ENCODE assay signal across 8 mouse cellular contexts in the genomic region with DNA sequence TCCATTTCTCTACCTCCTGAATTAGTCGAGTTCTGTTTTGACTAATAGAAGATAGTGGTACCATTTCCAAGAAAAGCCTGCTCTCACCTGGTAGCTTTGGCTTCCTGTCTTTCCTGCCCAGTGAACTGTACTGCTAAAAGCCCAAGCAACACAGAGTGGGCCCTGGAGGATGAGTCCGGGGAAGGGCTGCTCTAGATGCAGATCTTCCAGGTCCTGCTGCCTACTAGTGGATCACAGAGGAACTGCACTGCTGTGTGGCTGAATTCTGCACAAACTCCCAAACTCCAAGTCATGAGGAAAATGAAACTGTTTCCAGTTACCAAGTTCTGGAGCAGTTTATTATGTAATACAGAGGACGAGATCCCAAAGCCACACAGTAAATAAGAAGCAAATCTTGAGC.
A peak's percentile ranks its signal among the peaks of the same experiment; 100 is the strongest.
DNase-seq lines count a peak whose midpoint lies in the region; ATAC-seq and TF ChIP-seq lines count a peak whose summit lies in the region.
"Had no signal": no experiment of that assay in that cellular context is flagged by ENCODE, and none has a peak within 500 bp of the region (broad histone marks: within the 10 kb centered on the region; RNA-seq: fewer than 3 reads in every experiment).

No protein-coding gene starts in this region.

- WGBS in embryonic facial prominence, embryonic 13.5 days: 39% methylated on average over 3 of the region's 3 CpGs
- WGBS in hindbrain, embryonic 16.5 days: 43% methylated on average over 3 of the region's 3 CpGs

- peaks cover 19% of the 10 kb centered on the region for H3K4me1 ChIP-seq in bone marrow macrophage, adult 2 months (ENCODE audit: control insufficient read depth, insufficient read depth, low read length)
- H3K4me1 ChIP-seq in embryonic facial prominence, embryonic 13.5 days: peaks cover 31% of the 10 kb centered on the region
- H3K4me1 ChIP-seq in hindbrain, embryonic 16.5 days (ENCODE audit: control insufficient read depth, insufficient read depth, low read depth, low read length): peaks cover 9% of the 10 kb centered on the region
- H3K4me1 ChIP-seq: heart, embryonic 13.5 days had no signal

- H3K4me3 ChIP-seq in bone marrow macrophage, adult 2 months (ENCODE audit: insufficient read depth, low read length): no peak overlapping the region
- no peak overlapping the region for H3K4me3 ChIP-seq in embryonic facial prominence, embryonic 13.5 days
- no peak overlapping the region for H3K4me3 ChIP-seq in hindbrain, embryonic 16.5 days (ENCODE audit: low read length)
- H3K4me3 ChIP-seq: heart, embryonic 13.5 days had no signal

- peak; percentile 48; the same call in 1 of the 2 replicates for TF ChIP-seq CTCF in bone marrow macrophage, adult 2 months (IDR thresholded peaks at IDR 0.05; ENCODE audit: low read depth, low read length)

- peak; percentile 31 for DNase-seq in right cerebral cortex, adult 18-20 months
- DNase-seq in right cerebral cortex, postnatal 36 days (ENCODE audit: low spot score in 2 of 2): no peak
- DNase-seq in lung, postnatal 10 days: peak; percentile 78
- DNase-seq in right cerebral cortex, postnatal 14 days: peak; percentile 61

- no peaks in the 10 kb centered on the region for H3K27me3 ChIP-seq in embryonic facial prominence, embryonic 13.5 days
- H3K27me3 ChIP-seq in hindbrain, embryonic 16.5 days (replicated peaks; ENCODE audit: control insufficient read depth, insufficient read depth, low read length): no peaks in the 10 kb centered on the region
- H3K27me3 ChIP-seq: heart, embryonic 13.5 days had no signal

- H3K4me2 ChIP-seq in embryonic facial prominence, embryonic 13.5 days: no peak overlapping the region
- H3K4me2 ChIP-seq in hindbrain, embryonic 16.5 days (ENCODE audit: low read length): no peak overlapping the region
- H3K4me2 ChIP-seq: heart, embryonic 13.5 days had no signal

- no peaks in the 10 kb centered on the region for H3K9me3 ChIP-seq in embryonic facial prominence, embryonic 13.5 days
- no peaks in the 10 kb centered on the region for H3K9me3 ChIP-seq in hindbrain, embryonic 16.5 days (ENCODE audit: control insufficient read depth, low read length)
- H3K9me3 ChIP-seq: heart, embryonic 13.5 days had no signal

- TF ChIP-seq POLR2A in bone marrow macrophage, adult 2 months (IDR thresholded peaks at IDR 0.05; ENCODE audit: borderline replicate concordance, low read depth, low read length): no peak

- no peak overlapping the region for H3K9ac ChIP-seq in embryonic facial prominence, embryonic 13.5 days
- no peak overlapping the region for H3K9ac ChIP-seq in hindbrain, embryonic 16.5 days (ENCODE audit: low read depth, low read length)
- H3K9ac ChIP-seq: heart, embryonic 13.5 days had no signal

- H3K36me3 ChIP-seq in embryonic facial prominence, embryonic 13.5 days: peaks cover 2% of the 10 kb centered on the region; the same call in 1 of the 2 replicates
- no peaks in the 10 kb centered on the region for H3K36me3 ChIP-seq in hindbrain, embryonic 16.5 days (ENCODE audit: control insufficient read depth, insufficient read depth, low read length)
- H3K36me3 ChIP-seq: heart, embryonic 13.5 days had no signal

- ATAC-seq in embryonic facial prominence, embryonic 13.5 days (ENCODE audit: insufficient number of reproducible peaks, insufficient read depth, low FRiP score, low TSS enrichment, low read depth): no peak
- ATAC-seq in hindbrain, embryonic 16.5 days: no peak

- no peak overlapping the region for H3K27ac ChIP-seq in bone marrow macrophage, adult 2 months (ENCODE audit: insufficient read depth, low read depth, low read length)
- H3K27ac ChIP-seq in embryonic facial prominence, embryonic 13.5 days: peak overlapping the region; percentile 44; the same call in 1 of the 2 replicates
- peak overlapping the region; percentile 30 for H3K27ac ChIP-seq in hindbrain, embryonic 16.5 days (ENCODE audit: low read depth, low read length)
- H3K27ac ChIP-seq: heart, embryonic 13.5 days had no signal

Comparison
In these comparisons a context has a peak if more than half of its experiments do, and no peak if none do; other contexts are left out.
1. DNase-seq: peak in right cerebral cortex, adult 18-20 months (single experiment), lung, postnatal 10 days (single experiment) and right cerebral cortex, postnatal 14 days (single experiment); none in right cerebral cortex, postnatal 36 days (0 of 2).